Mouse (Mus musculus): ENCODE measurements around the gene 1700029I15Rik.

- TF ChIP-seq TAL1 (IDR thresholded peaks at IDR 0.05; ENCODE audit: low read length) (no peak), GATA1 (IDR thresholded peaks at IDR 0.05; ENCODE audit: low read length) (no peak)
These were observed 6.0 kb upstream of the 1700029I15Rik start for GRCm38 (mm10) chr2:92376300-92376699.

Measured in erythroblast, embryonic 14.5 days (primary cell).